Mouse (Mus musculus) right cerebral cortex, postnatal 4 days (tissue): ENCODE measurements around the gene Mip.
"Not testable (repeated sequence)": the region's sequence is repeated elsewhere in the genome, so short reads cannot be mapped to it uniquely, and the experiment has no call there.

Experiments used
- DNase-seq: peaks from one replicate; pipeline ENCODE4 v3.0.0-alpha.2; 2022

Gene Mip

GRCm38 (mm10) chr10:128225538-128225937 is at the start of gene Mip:
Mip (plus strand) TSS chr10:128225838.
- no peak for DNase-seq

DNA sequence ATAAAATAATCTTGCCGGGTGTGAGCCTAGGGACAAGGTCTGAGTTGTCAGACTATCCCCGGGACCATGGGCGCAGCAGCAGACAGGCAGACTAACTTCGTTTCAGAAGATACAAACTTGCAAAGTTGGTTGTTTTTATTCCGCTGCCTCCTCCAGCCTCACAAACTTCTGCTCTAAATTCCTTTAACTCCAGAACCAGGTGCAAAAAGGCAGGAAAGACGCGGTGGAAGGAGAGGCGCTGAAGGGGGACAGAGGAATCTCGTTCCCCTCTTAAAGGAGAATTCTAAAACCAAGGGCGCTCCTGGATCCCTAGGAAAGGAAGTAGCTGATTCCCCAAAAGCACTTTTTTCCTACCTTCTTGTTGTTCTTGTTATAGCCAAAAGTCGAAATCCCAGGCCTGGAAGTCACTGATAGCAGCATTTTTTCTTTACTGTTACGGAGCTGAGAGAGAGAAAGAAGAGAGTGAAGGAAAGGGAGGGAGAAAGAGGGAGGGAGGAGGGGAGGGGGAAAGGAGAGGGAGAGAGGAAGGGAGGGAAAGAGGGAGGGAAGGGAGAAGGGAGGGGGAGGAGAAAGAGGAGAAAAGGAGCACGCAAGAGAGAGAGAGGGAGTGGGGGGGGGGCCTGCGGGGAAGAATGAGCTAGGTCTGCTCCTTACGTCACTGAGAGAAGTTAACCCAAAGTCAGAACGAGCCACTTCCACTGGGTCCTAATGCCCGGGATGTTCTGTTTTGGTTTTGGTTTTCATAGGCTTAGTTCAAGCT is 49.5 kb upstream of the Mip start:
- DNase-seq: peak; percentile 51

GRCm38 (mm10) chr10:128177316-128177715 is 48.3 kb upstream of the Mip start:
- no peak for DNase-seq

- DNase-seq: no peak
Observed at GRCm38 (mm10) chr10:128179989-128180388, 45.6 kb upstream of the Mip start, which contains the start of gene Rbms2. Rbms2 (minus strand) TSS chr10:128180297.

GRCm38 (mm10) chr10:128184296-128184695 is 41.3 kb upstream of the Mip start:
- DNase-seq: no peak

DNA sequence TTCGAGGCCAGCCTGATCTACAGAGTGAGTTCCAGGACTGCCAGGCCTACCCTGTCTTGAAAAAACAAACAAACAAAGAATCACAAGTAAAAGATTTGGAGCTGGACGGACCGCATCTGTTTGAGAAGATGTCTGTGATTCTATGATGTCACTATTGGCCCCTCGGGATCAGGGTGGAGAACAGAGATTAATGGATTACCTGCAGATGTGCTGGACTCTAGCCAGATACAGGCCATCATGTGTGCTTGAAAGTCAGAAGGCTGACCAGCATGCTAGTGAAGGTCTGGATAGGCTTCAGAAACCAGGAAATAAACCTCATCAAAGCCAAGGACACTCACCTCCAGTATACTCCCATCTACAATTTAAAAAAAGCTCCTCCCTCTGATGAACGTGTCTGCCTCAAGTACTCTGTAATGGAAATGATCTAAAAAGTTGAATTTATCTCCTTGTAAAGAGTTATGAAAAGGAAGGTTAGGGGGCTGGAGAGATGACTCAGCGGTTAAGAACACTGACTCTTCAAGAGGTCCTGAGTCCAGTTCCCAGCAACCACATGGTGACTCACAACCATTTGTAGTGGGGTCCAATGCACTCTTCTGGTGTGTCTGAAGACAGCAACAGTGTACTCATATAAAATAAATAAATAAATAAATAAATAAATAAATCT is 40.2 kb upstream of the Mip start:
- no peak for DNase-seq

- DNase-seq: peak; percentile 79
Observed at GRCm38 (mm10) chr10:128185959-128186358, 39.7 kb upstream of the Mip start.

- DNase-seq: no peak
Observed at GRCm38 (mm10) chr10:128187181-128187605, 38.4 kb upstream of the Mip start.

DNA sequence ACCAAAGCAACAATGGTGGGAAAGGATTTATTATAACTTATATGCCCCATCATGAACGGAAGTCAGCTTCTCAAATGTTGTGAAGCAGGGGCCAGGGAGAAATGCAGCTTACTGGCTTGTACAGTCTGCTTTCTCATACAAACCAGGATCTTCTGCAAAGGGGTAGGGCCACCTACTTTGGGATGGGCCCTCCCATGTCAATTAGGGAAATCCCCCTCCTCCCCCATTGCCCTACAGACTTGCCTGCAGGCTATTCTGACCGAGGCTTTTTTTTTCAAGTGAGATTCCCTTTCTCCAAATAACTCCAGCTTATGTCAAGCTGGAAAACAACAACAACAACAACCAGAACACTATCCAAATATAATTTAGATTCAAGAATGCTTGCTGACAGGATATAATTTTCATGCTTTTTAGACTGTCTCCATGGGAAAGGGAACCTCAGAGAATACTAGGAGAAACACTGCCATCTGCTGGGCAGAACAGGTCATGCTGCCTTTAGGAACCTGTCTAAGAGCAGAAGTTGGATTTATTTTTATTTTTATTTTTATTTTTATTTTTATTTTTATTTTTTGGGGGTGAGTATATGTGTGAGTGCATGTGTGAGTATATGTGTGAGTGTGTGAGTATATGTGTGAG is 37.3 kb upstream of the Mip start:
- peak; percentile 83 for DNase-seq

GRCm38 (mm10) chr10:128191472-128191871 is 34.2 kb upstream of the Mip start:
- no peak for DNase-seq

- not testable (repeated sequence) for DNase-seq
Observed at GRCm38 (mm10) chr10:128192030-128192766, 33.4 kb upstream of the Mip start.

GRCm38 (mm10) chr10:128193113-128193512 is 32.5 kb upstream of the Mip start:
- DNase-seq: no peak

DNA sequence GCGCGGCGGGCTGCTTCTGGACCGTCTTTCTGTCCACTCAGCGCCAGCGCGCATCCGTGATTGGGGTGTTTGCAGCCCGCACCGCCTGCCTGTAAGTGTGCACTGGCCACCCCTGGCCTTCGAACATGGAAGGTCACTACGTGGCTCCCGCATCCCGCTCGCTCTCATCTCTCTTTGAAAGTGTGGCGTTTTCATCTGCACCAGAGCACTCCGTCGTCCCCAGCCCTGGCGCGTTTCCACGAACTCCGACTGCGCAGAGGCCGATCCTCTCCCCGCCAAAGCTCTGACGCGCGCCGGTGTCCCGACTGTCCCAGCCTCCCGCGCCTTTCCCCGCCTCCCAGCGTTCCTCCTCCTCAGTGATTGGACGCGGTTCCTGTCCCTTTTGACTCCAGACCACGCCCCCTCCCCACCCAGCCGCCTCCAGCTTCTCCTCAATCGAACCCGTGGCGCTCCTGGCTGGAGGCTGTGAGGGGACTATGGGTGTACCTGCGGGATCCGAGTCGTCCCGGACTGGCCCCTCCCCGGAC is 31.6 kb upstream of the Mip start, which contains the start of gene Gls2:
Gene Gls2 (plus strand): TSS at position 434 of the 527 bp plus-strand sequence.
- DNase-seq: peak; percentile 97

DNA sequence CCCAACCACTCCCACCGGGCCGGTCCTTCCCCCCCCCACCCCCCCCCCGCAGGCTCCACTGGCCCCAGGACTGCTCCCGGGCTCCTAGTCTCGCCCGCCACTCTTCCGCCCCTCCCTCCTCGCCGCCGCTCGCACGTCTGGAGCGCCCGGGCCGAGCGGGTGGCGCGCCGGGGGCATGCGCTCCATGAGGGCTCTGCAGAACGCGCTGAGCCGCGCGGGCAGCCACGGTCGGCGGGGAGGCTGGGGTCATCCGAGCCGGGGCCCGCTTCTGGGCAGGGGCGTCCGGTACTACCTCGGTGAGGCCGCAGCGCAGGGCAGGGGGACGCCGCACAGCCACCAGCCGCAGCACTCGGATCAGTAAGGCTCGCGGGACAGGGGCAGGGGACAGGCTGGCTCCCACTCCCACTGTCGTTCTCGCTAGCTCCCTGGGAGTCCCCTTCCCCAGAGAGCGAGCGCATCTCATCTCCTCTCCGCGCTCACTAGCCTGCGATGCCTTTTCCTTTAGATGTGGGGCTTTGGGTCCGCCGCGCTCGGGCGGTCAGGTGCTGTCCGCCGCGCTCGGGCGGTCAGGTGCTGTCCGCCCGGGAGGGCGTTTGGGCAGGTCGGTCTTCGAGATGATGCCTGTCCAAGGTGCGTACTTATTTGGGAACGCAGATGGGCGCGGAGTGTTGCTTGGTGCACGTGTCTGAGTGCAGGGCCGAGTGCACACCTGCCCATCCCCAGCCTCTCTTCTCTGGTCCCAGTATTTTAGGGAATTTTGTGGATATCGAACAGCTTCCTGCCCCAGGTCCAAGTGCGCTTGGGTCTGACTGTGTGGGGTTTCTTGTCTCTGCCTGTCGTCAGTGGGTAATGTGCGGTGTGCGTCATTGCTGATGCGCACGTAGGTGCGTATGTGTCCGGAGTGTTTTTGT is 30.8 kb upstream of the Mip start:
- DNase-seq: peak; percentile 48

- DNase-seq: no peak
Observed at GRCm38 (mm10) chr10:128201856-128202255, 23.8 kb upstream of the Mip start.

GRCm38 (mm10) chr10:128204941-128205340 is 20.7 kb upstream of the Mip start:
- no peak for DNase-seq

DNA sequence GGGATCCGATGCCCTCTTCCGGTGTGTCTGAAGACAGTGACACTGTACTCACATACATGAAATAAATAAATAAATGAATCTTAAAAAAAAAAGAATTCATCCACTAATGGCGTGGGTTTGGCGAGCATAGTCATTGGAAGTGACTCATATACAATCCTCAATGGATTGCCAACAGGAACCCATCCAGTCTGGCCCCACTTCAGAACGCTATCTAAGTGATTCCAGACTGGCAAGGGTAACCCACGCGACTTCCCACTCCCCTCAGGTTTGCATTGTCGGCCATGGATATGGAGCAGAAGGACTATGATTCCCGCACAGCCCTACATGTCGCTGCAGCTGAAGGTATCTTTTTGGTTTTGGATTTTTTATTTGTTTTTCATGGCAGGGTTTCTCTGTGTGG is 17.3 kb upstream of the Mip start:
- DNase-seq: no peak

DNA sequence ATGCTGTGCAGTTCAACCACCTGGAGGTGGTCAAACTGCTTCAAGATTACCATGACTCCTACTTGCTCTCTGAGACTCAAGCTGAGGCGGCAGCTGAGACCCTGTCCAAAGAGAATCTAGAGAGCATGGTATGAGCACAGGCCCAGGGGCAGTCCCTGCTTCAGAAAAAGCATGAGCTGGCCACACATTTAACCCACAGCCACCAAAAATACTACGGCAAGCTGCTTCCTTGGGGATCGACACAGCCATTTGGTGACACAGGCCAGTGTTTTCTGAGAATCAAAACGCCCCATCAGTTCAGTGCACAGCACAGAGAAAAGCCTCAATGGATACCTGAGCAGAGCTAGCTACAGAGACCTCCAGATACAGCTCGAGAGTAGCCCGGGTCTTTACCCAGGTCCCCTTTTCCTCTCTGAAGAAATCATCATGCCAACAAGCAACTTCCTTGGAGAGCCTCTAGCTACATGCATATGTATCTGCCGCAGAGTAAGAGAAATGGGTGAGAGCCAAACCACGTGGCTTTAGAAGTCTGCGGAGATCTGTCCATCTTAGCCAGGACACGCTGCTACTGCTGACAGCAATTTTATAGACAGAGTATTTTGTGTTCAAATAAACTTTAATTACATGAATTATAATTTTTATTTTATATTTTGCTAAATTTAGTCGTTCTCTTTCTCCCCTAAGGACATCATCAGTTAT is 16.2 kb upstream of the Mip start:
- DNase-seq: no peak

DNA sequence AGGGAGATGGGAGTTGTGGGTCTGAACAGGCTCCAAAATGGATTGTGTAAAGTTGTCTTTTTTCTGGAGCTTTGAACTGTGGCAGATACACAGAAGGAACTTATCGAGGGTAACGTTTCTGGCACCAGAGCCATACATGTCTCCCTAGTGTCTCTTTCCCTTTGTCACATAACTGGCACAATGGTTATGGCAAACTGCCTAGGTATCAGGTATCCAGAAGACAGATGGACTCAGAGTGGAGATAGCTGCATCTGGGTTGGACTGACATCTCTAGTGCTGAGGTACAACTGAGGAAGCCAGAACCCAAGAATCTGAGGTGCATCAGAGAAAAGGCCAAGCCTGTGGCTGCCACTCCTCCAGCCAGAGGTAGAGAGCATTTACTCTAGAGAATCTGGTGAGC is 15.5 kb upstream of the Mip start:
- DNase-seq: no peak

DNA sequence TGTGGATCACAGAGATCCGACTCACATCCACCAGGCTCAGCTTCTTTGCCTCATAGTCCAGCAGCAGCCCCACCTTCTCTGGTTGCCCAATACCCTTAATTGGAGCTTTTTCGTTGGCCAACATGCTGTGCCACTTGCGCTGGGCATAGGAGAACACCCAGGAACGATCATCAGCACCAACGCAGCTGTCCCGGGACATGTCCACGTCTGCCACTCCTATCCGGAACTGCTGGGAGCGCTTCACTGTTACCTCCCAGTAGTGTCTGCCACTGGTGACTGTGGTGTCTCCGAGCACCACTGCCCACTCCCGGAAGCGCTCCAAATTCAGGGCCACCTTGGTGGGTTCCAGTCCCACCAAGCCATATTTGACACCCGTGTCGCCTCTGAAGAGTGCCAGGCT is 14.7 kb upstream of the Mip start:
- no peak for DNase-seq
